Mouse (Mus musculus) T-helper 2 cell (primary cell): Measurements from ENCODE around the gene Nt5c1a.

ENCODE experiments used
- in situ Hi-C: fragments of 300-600 bp; cut with MboI, MseI; formaldehyde crosslinking; loops from one replicate; pipeline ENCODE4 v1.15.1; 2025; ENCODE audit warnings: high pct_unique_total_duplicates

Nt5c1a gene

GRCm38 (mm10) chr4:123247147-123247880, 46.0 kb downstream of the Nt5c1a start:
- in situ Hi-C loops: no loop called here

- in situ Hi-C loops: no loop called here
Measured at GRCm38 (mm10) chr4:123248971-123249567, 47.8 kb downstream of the Nt5c1a start.

- in situ Hi-C loops: no loop called here
Measured at GRCm38 (mm10) chr4:123252214-123252613, 50.9 kb downstream of the Nt5c1a start.

GRCm38 (mm10) chr4:123254617-123255016, 53.3 kb downstream of the Nt5c1a start:
- in situ Hi-C loops: loop anchor here (5.0 kb wide), 2 partner anchors 37 to 97 kb away; no protein-coding TSS in a partner anchor

GRCm38 (mm10) chr4:123260071-123260746, 58.9 kb downstream of the Nt5c1a start:
- in situ Hi-C loops: no loop called here

GRCm38 (mm10) chr4:123261721-123262401, 60.6 kb downstream of the Nt5c1a start, which contains the start of gene Pabpc4:
Gene Pabpc4 (plus strand): TSS chr4:123262351.
- in situ Hi-C loops: no loop called here
